Mouse (Mus musculus) small intestine, adult 2 months (tissue): ENCODE results near the gene D8Ertd738e.

ENCODE experiments used
- CTCF ChIP-seq: fragments of 200-500 bp; IDR thresholded peaks from 2 replicates; pipeline ENCODE4 v1.5.1; 2012; ENCODE audit warnings: low read depth, mild to moderate bottlenecking, control low read depth, inconsistent platforms, low read length, moderate library complexity, mixed read lengths; ENCODE audit not compliant: insufficient replicate concordance, insufficient read length; ENCODE audit errors: extremely low read depth
- POLR2A ChIP-seq: fragments of 200-500 bp; IDR thresholded peaks from 2 replicates; pipeline ENCODE4 v1.6.1; 2012; ENCODE audit warnings: low read depth, mild to moderate bottlenecking, control low read depth, inconsistent platforms, low read length, moderate library complexity

DNA sequence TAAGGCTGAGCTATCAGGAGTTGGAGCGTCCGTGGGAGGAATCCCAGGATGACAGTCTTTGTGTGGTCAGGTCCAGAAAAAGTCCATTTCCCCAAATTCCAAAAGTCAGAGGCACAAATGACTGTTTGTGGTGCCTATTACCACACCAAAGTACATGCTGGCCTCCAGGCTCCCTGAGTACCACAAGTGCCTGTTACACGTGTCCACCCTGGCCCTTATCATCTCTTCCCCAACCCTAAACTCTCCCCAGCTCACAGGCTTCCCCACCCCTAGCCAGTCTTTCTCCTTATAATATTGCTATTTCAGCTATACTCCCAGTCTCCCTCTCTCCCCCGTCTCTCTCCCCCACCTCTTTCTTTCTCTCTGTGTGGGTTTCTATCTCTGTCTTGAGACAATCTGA is 22.8 kb upstream of the D8Ertd738e start:
- TF ChIP-seq CTCF, result no peak
- TF ChIP-seq POLR2A, result no peak
